Mouse (Mus musculus): ENCODE results near the gene Szrd1. TPM values are rescaled to one million over a fixed set of nuclear protein-coding genes. Genes with fewer than 3 reads are reported as not detected.
"Not testable (repeated sequence)": the region's sequence is repeated elsewhere in the genome, so short reads cannot be mapped to it uniquely, and the experiment has no call there.

The Szrd1 gene
- polyA plus RNA-seq, 1 experiment from 2014 or later: 40.2 TPM

DNA sequence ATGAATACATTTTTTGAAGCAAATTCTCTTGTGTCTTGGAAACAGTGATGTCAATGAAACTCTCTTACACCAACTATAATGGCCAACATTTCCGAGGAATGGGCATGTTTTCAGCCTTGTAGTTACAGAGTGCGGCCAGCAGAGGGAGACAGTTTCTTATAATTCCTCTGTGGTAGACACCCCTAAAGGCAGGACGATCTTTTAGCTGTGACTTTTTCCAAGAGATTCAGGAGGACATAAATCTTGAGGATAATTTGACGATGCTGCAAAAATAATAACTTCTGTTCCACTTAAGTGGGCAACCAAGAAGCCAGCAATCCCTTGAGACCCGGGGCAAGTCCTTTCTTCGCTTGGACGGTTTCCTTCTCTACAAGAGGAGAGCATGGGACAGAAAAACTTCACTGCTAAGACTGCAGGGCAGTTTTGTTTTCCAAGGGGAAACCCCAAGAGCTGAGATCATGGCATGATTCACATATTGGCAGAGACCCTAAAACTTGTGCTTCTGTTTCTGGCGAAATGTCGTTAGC, 2.8 kb upstream of the Szrd1 start:
- no peaks in the 10 kb centered on the region for H3K9me3 ChIP-seq (replicated peaks)
- H3K27me3 ChIP-seq (ENCODE audit: low read depth, poor library complexity, severe bottlenecking): no peaks in the 10 kb centered on the region
- H3K4me1 ChIP-seq: peaks cover 17% of the 10 kb centered on the region
- H3K27ac ChIP-seq: no peak overlapping the region
- no peak overlapping the region for H3K4me3 ChIP-seq
- H3K36me3 ChIP-seq: no peaks in the 10 kb centered on the region
- DNase-seq (ENCODE audit: low spot score): peak; percentile 75
- WGBS: 33% methylated on average over 9 of the region's 9 CpGs

GRCm38 (mm10) chr4:141140967-141141366, 1.4 kb upstream of the Szrd1 start:
- no peak overlapping the region for H3K4me3 ChIP-seq
- 91% methylated on average over 6 of the region's 6 CpGs for whole genome bisulfite sequencing
- no peak overlapping the region for H3K27ac ChIP-seq
- H3K27me3 ChIP-seq (ENCODE audit: low read depth, poor library complexity, severe bottlenecking): no peaks in the 10 kb centered on the region
- H3K36me3 ChIP-seq: peaks cover 8% of the 10 kb centered on the region
- no peaks in the 10 kb centered on the region for H3K9me3 ChIP-seq (replicated peaks)
- DNase-seq (ENCODE audit: low spot score): no peak
- H3K4me1 ChIP-seq: peaks cover 25% of the 10 kb centered on the region

DNA sequence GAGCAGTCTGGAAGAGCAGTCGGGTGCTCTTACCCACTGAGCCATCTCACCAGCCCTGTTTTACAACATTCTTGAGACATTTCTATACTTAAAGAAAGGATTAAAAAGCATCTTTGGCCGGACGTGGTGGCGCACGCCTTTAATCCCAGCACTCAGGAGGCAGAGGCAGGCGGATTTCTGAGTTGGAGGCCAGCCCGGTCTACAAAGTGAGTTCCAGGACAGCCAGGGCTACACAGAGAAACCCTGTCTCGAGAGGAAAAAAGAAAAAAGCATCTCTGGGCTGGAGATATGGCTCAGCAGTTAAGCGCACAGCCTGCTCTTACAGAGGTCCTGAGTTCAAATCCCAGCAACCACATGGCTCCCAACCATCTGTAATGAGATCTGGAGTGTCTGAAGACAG, 779 bp upstream of the Szrd1 start:
- not testable (repeated sequence) for H3K9me3 ChIP-seq (replicated peaks); DNase-seq (ENCODE audit: low spot score); H3K27me3 ChIP-seq (ENCODE audit: low read depth, poor library complexity, severe bottlenecking); H3K27ac ChIP-seq; H3K4me3 ChIP-seq
- Histone ChIP-seq H3K4me1 (peaks cover 25% of the 10 kb centered on the region), H3K36me3 (peaks cover 12% of the 10 kb centered on the region)
- WGBS: 88% methylated on average over 9 of the region's 9 CpGs

DNA sequence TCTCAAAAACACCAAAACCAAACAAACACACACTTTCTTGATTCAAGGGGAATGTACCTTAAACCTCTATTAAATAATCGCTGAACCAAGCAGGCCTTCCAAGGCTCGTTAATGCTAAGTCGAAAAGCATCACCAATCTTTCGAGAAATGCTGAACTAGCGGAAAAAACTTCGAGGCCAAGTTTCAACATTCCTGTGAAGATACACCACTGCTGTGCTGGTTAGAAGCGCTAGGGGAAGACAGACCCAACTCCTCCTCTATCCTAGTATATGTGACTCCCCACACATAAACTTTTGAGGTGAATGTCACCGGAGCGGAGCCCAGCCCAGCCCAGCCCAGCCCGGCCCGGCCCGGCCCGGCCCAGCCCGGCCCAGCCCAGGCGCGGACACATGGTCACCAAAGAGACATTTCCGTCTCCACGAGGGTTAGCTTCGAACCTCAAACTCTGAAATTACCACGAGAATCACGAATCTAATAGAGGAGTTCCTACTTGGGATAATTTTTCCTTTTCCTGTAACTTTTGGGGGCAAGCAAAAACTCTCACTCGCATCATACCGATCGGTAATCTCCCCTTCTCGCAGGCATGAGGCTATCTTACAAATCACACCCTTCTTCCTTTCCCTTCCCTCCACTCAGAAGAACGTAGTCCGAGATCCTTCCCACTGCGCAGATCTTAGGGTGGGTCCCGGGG, 1.0 kb downstream of the Szrd1 start:
- Histone ChIP-seq H3K27ac (peak overlapping the region; percentile 96), H3K4me3 (peak overlapping the region; percentile 93), H3K36me3 (peaks cover 26% of the 10 kb centered on the region), H3K27me3 (ENCODE audit: low read depth, poor library complexity, severe bottlenecking) (no peaks in the 10 kb centered on the region), H3K9me3 (replicated peaks) (no peaks in the 10 kb centered on the region), H3K4me1 (peaks cover 39% of the 10 kb centered on the region)
- 4% methylated on average over 29 of the region's 29 CpGs for WGBS
- DNase-seq (ENCODE audit: low spot score): no peak

DNA sequence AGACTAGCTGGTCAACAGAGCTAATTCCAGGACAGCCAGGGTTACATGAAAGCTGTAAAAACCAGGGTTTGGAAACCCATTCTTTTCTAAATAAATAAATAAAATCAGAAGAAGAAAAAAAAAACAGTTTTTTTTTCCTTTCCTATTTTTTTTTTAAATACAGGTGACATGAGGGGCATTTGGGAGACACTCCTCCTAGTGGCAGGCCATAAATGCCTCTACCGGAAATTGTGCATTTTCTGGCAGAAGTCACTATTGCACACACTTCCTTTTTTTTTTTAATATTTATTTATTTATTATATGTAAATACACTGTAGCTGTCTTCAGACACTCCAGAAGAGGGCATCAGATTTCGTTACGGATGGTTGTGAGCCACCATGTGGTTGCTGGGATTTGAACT, 1.8 kb downstream of the Szrd1 start:
- not testable (repeated sequence) for DNase-seq (ENCODE audit: low spot score); H3K4me3 ChIP-seq; H3K27ac ChIP-seq; H3K9me3 ChIP-seq (replicated peaks); H3K27me3 ChIP-seq (ENCODE audit: low read depth, poor library complexity, severe bottlenecking)
- peaks cover 26% of the 10 kb centered on the region for H3K36me3 ChIP-seq
- WGBS: 86% methylated on average over 3 of the region's 3 CpGs
- H3K4me1 ChIP-seq: peaks cover 46% of the 10 kb centered on the region

DNA sequence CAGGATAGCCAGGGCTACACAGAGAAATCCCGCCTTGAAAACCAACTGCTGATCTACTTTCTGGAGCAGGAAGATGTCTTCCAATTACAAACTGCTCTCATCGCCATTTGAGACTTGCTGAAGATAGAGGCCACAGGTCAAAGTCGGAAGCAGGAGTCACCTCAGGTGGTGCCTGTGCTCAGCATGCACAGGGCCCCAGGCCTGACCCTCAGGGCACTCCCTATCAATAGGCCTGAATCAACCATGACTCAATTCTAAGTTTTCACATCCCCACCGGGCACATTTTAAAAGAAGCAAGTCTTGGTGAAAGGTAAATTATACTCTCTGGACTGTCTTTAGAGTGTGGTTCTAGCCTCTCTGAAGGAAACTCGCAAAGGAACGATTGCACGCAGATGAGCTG, 3.4 kb downstream of the Szrd1 start:
- Histone ChIP-seq H3K4me1 (peaks cover 58% of the 10 kb centered on the region), H3K9me3 (replicated peaks) (no peaks in the 10 kb centered on the region), H3K4me3 (no peak overlapping the region), H3K27ac (no peak overlapping the region), H3K27me3 (ENCODE audit: low read depth, poor library complexity, severe bottlenecking) (no peaks in the 10 kb centered on the region), H3K36me3 (peaks cover 28% of the 10 kb centered on the region)
- 90% methylated on average over 7 of the region's 7 CpGs for WGBS
- DNase-seq (ENCODE audit: low spot score): no peak

- no peak overlapping the region for H3K27ac ChIP-seq
- no peak for DNase-seq (ENCODE audit: low spot score)
- H3K4me1 ChIP-seq: peaks cover 64% of the 10 kb centered on the region
- no peaks in the 10 kb centered on the region for H3K9me3 ChIP-seq (replicated peaks)
- WGBS: 91% methylated on average over 20 of the region's 20 CpGs
- H3K36me3 ChIP-seq: peaks cover 31% of the 10 kb centered on the region
- 0 out of 2 replicates have a peak overlapping the region, but pooled peaks have one; percentile 8 for H3K4me3 ChIP-seq
- no peaks in the 10 kb centered on the region for H3K27me3 ChIP-seq (ENCODE audit: low read depth, poor library complexity, severe bottlenecking)
Observed at GRCm38 (mm10) chr4:141134751-141135530, 4.6 kb downstream of the Szrd1 start.

DNA sequence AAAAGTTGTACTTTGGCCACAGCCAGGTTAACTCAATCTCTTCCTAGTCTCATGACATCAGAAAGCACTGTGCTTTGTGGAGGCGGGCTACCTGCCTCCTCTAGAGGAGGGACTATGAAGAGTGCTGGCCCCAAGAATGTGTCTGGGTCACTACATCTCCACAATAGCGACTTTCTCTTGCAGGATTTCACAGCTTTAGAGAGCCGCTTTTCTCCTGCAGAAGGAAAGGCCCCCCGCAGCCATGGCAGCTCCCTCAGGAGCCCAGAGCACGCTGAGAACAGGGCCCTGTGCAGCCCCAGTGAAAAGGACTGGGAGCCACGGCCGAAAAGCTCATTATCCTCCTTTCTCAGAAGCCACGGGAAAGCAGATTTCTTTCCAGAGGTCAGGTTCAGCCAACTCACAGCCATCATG, 5.5 kb downstream of the Szrd1 start:
- Histone ChIP-seq H3K9me3 (replicated peaks) (no peaks in the 10 kb centered on the region), H3K27me3 (ENCODE audit: low read depth, poor library complexity, severe bottlenecking) (no peaks in the 10 kb centered on the region), H3K36me3 (peaks cover 31% of the 10 kb centered on the region), H3K27ac (no peak overlapping the region), H3K4me1 (peaks cover 72% of the 10 kb centered on the region), H3K4me3 (no peak overlapping the region)
- no peak for DNase-seq (ENCODE audit: low spot score)
- WGBS: 64% methylated on average over 8 of the region's 8 CpGs

- Histone ChIP-seq H3K27me3 (ENCODE audit: low read depth, poor library complexity, severe bottlenecking) (no peaks in the 10 kb centered on the region), H3K9me3 (replicated peaks) (no peaks in the 10 kb centered on the region), H3K4me3 (no peak overlapping the region), H3K4me1 (peaks cover 67% of the 10 kb centered on the region), H3K27ac (no peak overlapping the region), H3K36me3 (peaks cover 31% of the 10 kb centered on the region)
- no peak for DNase-seq (ENCODE audit: low spot score)
- WGBS: 75% methylated on average over 8 of the region's 8 CpGs
Observed at GRCm38 (mm10) chr4:141133227-141133626, 6.3 kb downstream of the Szrd1 start.

- 41% methylated on average over 8 of the region's 8 CpGs for WGBS
- H3K4me3 ChIP-seq: no peak overlapping the region
- H3K27ac ChIP-seq: peak overlapping the region; percentile 65
- DNase-seq (ENCODE audit: low spot score): no peak
- no peaks in the 10 kb centered on the region for H3K9me3 ChIP-seq (replicated peaks)
- peaks cover 32% of the 10 kb centered on the region for H3K36me3 ChIP-seq
- H3K4me1 ChIP-seq: peaks cover 61% of the 10 kb centered on the region
- H3K27me3 ChIP-seq (ENCODE audit: low read depth, poor library complexity, severe bottlenecking): no peaks in the 10 kb centered on the region
Observed at GRCm38 (mm10) chr4:141132191-141132590, 7.4 kb downstream of the Szrd1 start.

GRCm38 (mm10) chr4:141131531-141132061, 8.0 kb downstream of the Szrd1 start:
- 48% methylated on average over 5 of the region's 5 CpGs for WGBS
- peaks cover 57% of the 10 kb centered on the region for H3K4me1 ChIP-seq
- H3K9me3 ChIP-seq (replicated peaks): no peaks in the 10 kb centered on the region
- peak overlapping the region; percentile 65 for H3K27ac ChIP-seq
- H3K4me3 ChIP-seq: no peak overlapping the region
- no peak for DNase-seq (ENCODE audit: low spot score)
- H3K27me3 ChIP-seq (ENCODE audit: low read depth, poor library complexity, severe bottlenecking): no peaks in the 10 kb centered on the region
- H3K36me3 ChIP-seq: peaks cover 35% of the 10 kb centered on the region

DNA sequence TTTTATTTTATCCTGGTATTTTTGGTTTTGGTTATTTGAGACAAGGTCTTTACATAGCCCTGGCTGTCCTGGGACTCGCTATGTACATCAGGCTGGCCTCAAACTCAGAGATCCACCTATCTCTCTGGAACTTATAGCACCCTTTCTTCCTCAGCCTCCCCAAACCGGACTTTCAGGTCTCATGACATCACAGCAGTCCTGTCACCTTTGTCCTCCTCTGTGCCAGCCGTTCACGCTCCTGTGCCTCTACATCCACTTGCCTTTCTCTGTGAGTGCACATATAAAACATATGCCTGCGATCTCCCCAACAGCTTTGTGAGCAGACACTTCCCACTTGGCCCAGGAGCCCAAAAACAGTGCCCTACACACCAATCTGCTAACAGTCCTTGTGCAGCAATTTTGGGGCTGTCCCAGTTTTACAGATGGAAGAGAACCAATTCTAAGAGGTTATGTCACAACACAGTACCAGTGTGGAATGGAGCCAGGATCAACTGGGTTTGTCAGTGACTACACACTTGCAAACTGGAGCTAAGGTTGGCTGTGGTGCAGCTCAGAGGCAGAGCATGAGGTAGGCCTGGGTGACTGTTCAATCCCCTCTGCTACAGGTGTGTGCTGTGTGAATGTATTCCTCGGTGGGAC, 8.8 kb downstream of the Szrd1 start:
- peak overlapping the region; percentile 65; the same call in 1 of the 2 replicates for H3K27ac ChIP-seq
- H3K4me3 ChIP-seq: no peak overlapping the region
- peaks cover 35% of the 10 kb centered on the region for H3K36me3 ChIP-seq
- H3K4me1 ChIP-seq: peaks cover 56% of the 10 kb centered on the region
- no peak for DNase-seq (ENCODE audit: low spot score)
- WGBS: 82% methylated on average over 6 of the region's 6 CpGs
- H3K27me3 ChIP-seq (ENCODE audit: low read depth, poor library complexity, severe bottlenecking): no peaks in the 10 kb centered on the region
- H3K9me3 ChIP-seq (replicated peaks): no peaks in the 10 kb centered on the region
